Mouse (Mus musculus) brain, embryonic 14.5 days (tissue): ENCODE results near the gene Tbc1d13.
A peak's percentile ranks its signal among the peaks of the same experiment; 100 is the strongest.

Source experiments
- CTCF ChIP-seq: fragments of 200-500 bp; IDR thresholded peaks from 2 replicates; pipeline ENCODE4 v1.5.1; 2012; ENCODE audit warnings: inconsistent platforms, mild to moderate bottlenecking, moderate library complexity, borderline replicate concordance; ENCODE audit not compliant: insufficient read depth, insufficient read length; ENCODE audit errors: extremely low read depth
- POLR2A ChIP-seq: fragments of 200-500 bp; IDR thresholded peaks from 2 replicates; pipeline ENCODE4 v1.6.1; 2012; ENCODE audit warnings: mild to moderate bottlenecking, inconsistent platforms, borderline replicate concordance; ENCODE audit not compliant: poor library complexity, insufficient read depth, insufficient read length, severe bottlenecking; ENCODE audit errors: extremely low read depth

GRCm38 (mm10) chr2:30095882-30096527 lies 37.5 kb upstream of the Tbc1d13 start:
- peak; percentile 65 for TF ChIP-seq CTCF
- no peak for TF ChIP-seq POLR2A
